Mouse (Mus musculus): Measurements from ENCODE around the gene Cep57l1. TPM values are rescaled to one million over a fixed set of nuclear protein-coding genes. Genes with fewer than 3 reads are reported as not detected.

Gene Cep57l1
- polyA plus RNA-seq, 1 experiment: 1.3 TPM

GRCm38 (mm10) chr10:41684548-41684996 is 125.1 kb downstream of the Cep57l1 start:
- TF ChIP-seq FLI1 (IDR thresholded peaks at IDR 0.05; ENCODE audit: low read length): no peak
- TF ChIP-seq GATA1 (IDR thresholded peaks at IDR 0.05; ENCODE audit: borderline replicate concordance, low read length): no peak
- no peaks in the 10 kb centered on the region for H3K36me3 ChIP-seq (replicated peaks; ENCODE audit: low read length)
- peak overlapping the region; percentile 74 for H3K4me3 ChIP-seq (replicated peaks)

GRCm38 (mm10) chr10:41682546-41683393 is 126.9 kb downstream of the Cep57l1 start:
- Histone ChIP-seq H3K27me3 (replicated peaks) (peaks cover 17% of the 10 kb centered on the region), H3K4me3 (replicated peaks) (peak overlapping the region; percentile 64), H3K9me3 (peaks cover 4% of the 10 kb centered on the region; the same call in 1 of the 2 replicates), H3K36me3 (replicated peaks; ENCODE audit: low read length) (no peaks in the 10 kb centered on the region), H3K4me1 (peaks cover 25% of the 10 kb centered on the region)
- no peak for TF ChIP-seq GATA1 (IDR thresholded peaks at IDR 0.05; ENCODE audit: borderline replicate concordance, low read length)
- TF ChIP-seq FLI1 (IDR thresholded peaks at IDR 0.05; ENCODE audit: low read length): no peak

More at GRCm38 (mm10) chr10:41684548-41684996, 125.1 kb downstream of the Cep57l1 start:
- Histone ChIP-seq H3K9me3 (peaks cover 6% of the 10 kb centered on the region; the same call in 1 of the 2 replicates), H3K4me1 (peaks cover 20% of the 10 kb centered on the region), H3K27me3 (replicated peaks) (peaks cover 17% of the 10 kb centered on the region)

- H3K4me3 ChIP-seq (replicated peaks): peak overlapping the region; percentile 21
- H3K27me3 ChIP-seq (replicated peaks): peaks cover 15% of the 10 kb centered on the region
- H3K9me3 ChIP-seq: no peaks in the 10 kb centered on the region
- no peaks in the 10 kb centered on the region for H3K36me3 ChIP-seq (replicated peaks; ENCODE audit: low read length)
- no peak for TF ChIP-seq FLI1 (IDR thresholded peaks at IDR 0.05; ENCODE audit: low read length)
- peaks cover 24% of the 10 kb centered on the region for H3K4me1 ChIP-seq
These were observed 130.8 kb downstream of the Cep57l1 start for GRCm38 (mm10) chr10:41678746-41679360.

- no peaks in the 10 kb centered on the region for H3K36me3 ChIP-seq (replicated peaks; ENCODE audit: low read length)
- no peak for TF ChIP-seq GATA1 (IDR thresholded peaks at IDR 0.05; ENCODE audit: borderline replicate concordance, low read length)
- no peak for TF ChIP-seq FLI1 (IDR thresholded peaks at IDR 0.05; ENCODE audit: low read length)
- peaks cover 19% of the 10 kb centered on the region for H3K27me3 ChIP-seq (replicated peaks)
- peaks cover 14% of the 10 kb centered on the region for H3K4me1 ChIP-seq
- no peaks in the 10 kb centered on the region for H3K9me3 ChIP-seq
- H3K4me3 ChIP-seq (replicated peaks): no peak overlapping the region
These were observed 132.3 kb downstream of the Cep57l1 start for GRCm38 (mm10) chr10:41677396-41677795.

- Histone ChIP-seq H3K27me3 (replicated peaks) (peaks cover 19% of the 10 kb centered on the region), H3K4me3 (replicated peaks) (no peak overlapping the region), H3K4me1 (peaks cover 14% of the 10 kb centered on the region), H3K9me3 (no peaks in the 10 kb centered on the region), H3K36me3 (replicated peaks; ENCODE audit: low read length) (no peaks in the 10 kb centered on the region)
- TF ChIP-seq GATA1 (IDR thresholded peaks at IDR 0.05; ENCODE audit: borderline replicate concordance, low read length) (no peak), FLI1 (IDR thresholded peaks at IDR 0.05; ENCODE audit: low read length) (no peak)
These were observed 133.0 kb downstream of the Cep57l1 start for GRCm38 (mm10) chr10:41676661-41677061.

- H3K27me3 ChIP-seq (replicated peaks): peaks cover 18% of the 10 kb centered on the region
- no peaks in the 10 kb centered on the region for H3K36me3 ChIP-seq (replicated peaks; ENCODE audit: low read length)
- no peak overlapping the region for H3K4me3 ChIP-seq (replicated peaks)
- no peaks in the 10 kb centered on the region for H3K9me3 ChIP-seq
- TF ChIP-seq GATA1 (IDR thresholded peaks at IDR 0.05; ENCODE audit: borderline replicate concordance, low read length): no peak
- no peak for TF ChIP-seq FLI1 (IDR thresholded peaks at IDR 0.05; ENCODE audit: low read length)
- H3K4me1 ChIP-seq: peaks cover 14% of the 10 kb centered on the region
These were observed 133.7 kb downstream of the Cep57l1 start for GRCm38 (mm10) chr10:41675842-41676571.

GRCm38 (mm10) chr10:41675243-41675642 is 134.4 kb downstream of the Cep57l1 start:
- Histone ChIP-seq H3K36me3 (replicated peaks; ENCODE audit: low read length) (no peaks in the 10 kb centered on the region), H3K4me1 (peaks cover 14% of the 10 kb centered on the region), H3K9me3 (no peaks in the 10 kb centered on the region), H3K4me3 (replicated peaks) (no peak overlapping the region), H3K27me3 (replicated peaks) (peaks cover 17% of the 10 kb centered on the region)
- TF ChIP-seq GATA1 (IDR thresholded peaks at IDR 0.05; ENCODE audit: borderline replicate concordance, low read length): no peak
- no peak for TF ChIP-seq FLI1 (IDR thresholded peaks at IDR 0.05; ENCODE audit: low read length)

- H3K27me3 ChIP-seq (replicated peaks): peaks cover 14% of the 10 kb centered on the region
- TF ChIP-seq FLI1 (IDR thresholded peaks at IDR 0.05; ENCODE audit: low read length): no peak
- TF ChIP-seq GATA1 (IDR thresholded peaks at IDR 0.05; ENCODE audit: borderline replicate concordance, low read length): no peak
- H3K4me3 ChIP-seq (replicated peaks): no peak overlapping the region
These were observed 135.3 kb downstream of the Cep57l1 start for GRCm38 (mm10) chr10:41674362-41674761.

GRCm38 (mm10) chr10:41670196-41670595 is 139.5 kb downstream of the Cep57l1 start:
- Histone ChIP-seq H3K4me1 (no peaks in the 10 kb centered on the region), H3K9me3 (no peaks in the 10 kb centered on the region), H3K36me3 (replicated peaks; ENCODE audit: low read length) (no peaks in the 10 kb centered on the region), H3K4me3 (replicated peaks) (no peak overlapping the region), H3K27me3 (replicated peaks) (peaks cover 9% of the 10 kb centered on the region)
- no peak for TF ChIP-seq GATA1 (IDR thresholded peaks at IDR 0.05; ENCODE audit: borderline replicate concordance, low read length)
- TF ChIP-seq FLI1 (IDR thresholded peaks at IDR 0.05; ENCODE audit: low read length): no peak

More at GRCm38 (mm10) chr10:41674362-41674761, 135.3 kb downstream of the Cep57l1 start:
- Histone ChIP-seq H3K36me3 (replicated peaks; ENCODE audit: low read length) (no peaks in the 10 kb centered on the region), H3K4me1 (peaks cover 14% of the 10 kb centered on the region), H3K9me3 (no peaks in the 10 kb centered on the region)

Other genes with a start within 250 kb of the Cep57l1 start
- not detected in 2 replicates for gene Ccdc162, start 93.2 kb downstream of the Cep57l1 start, polyA plus RNA-seq (2012; ENCODE audit: insufficient read depth, low replicate concordance)
- gene Sesn1, start 64 bp upstream of the Cep57l1 start, polyA plus RNA-seq (2012; ENCODE audit: insufficient read depth, low replicate concordance): 0.86 and 4.5 TPM in 2 replicates
- 0.22 and 0.34 TPM in 2 replicates for gene Armc2, start 208.6 kb upstream of the Cep57l1 start, polyA plus RNA-seq (2012; ENCODE audit: insufficient read depth, low replicate concordance)

Data from megakaryocyte, embryonic 14.5 days (primary cell).